Comparison of ENCODE assay signal across 16 mouse cellular contexts in the genomic region with DNA sequence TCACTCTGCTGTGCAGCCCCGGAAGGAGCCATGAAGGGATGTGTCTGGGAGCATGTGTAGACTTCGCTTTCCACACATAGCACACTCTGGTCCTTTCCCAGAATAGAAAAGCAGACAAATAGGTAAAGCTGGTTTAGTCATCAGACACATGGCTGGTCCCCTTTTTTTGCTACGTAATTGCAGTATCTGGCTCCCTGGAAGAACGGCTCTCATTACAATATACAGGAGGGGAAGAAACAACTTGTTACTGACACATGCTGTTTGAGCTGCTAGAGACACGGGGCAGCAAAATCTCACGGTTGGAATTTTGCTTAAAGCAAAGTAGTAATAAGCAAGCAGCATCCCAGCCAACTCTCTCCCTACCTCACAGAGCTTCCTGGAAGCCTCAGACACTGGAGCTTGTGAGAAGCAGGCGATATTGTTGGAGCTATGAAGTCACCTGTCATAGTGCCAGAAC.
DNase-seq lines count a peak whose midpoint lies in the region; ATAC-seq lines count a peak whose summit lies in the region.
"Had no signal": no experiment of that assay in that cellular context is flagged by ENCODE, and none has a peak within 500 bp of the region (broad histone marks: within the 10 kb centered on the region; RNA-seq: fewer than 3 reads in every experiment).

No protein-coding gene starts in this region.

- peak; percentile 13 to 57 for DNase-seq in frontal cortex, adult 2 months (ENCODE audit: extremely low spot score in 1 of 2, low spot score in 1 of 2)
- no peak for DNase-seq in frontal cortex, postnatal 10 days (ENCODE audit: low spot score in 2 of 2)
- peak; percentile 34 to 75 for DNase-seq in left cerebral cortex, postnatal 14 days (ENCODE audit: low spot score in 2 of 2)
- DNase-seq in left cerebral cortex, adult 11 months (ENCODE audit: low spot score), result no peak
- no peak for DNase-seq in ovary, postnatal 36 days (ENCODE audit: low spot score)
- DNase-seq in adrenal gland, postnatal 14 days, result no peak
- DNase-seq: adrenal gland, postnatal 25 days; cerebellum, adult 2 months; gastrocnemius, adult 2 months; kidney, adult 2 months; liver; liver, postnatal 0 days; lung, postnatal 36 days had no signal

- H3K4me2 ChIP-seq in embryonic facial prominence, embryonic 13.5 days, result no peak overlapping the region
- no peak overlapping the region for H3K4me2 ChIP-seq in limb, embryonic 15.5 days
- H3K4me2 ChIP-seq: forebrain, embryonic 12.5 days had no signal

- no peak overlapping the region for H3K4me3 ChIP-seq in embryonic facial prominence, embryonic 13.5 days
- no peak overlapping the region for H3K4me3 ChIP-seq in limb, embryonic 15.5 days
- H3K4me3 ChIP-seq: forebrain, embryonic 12.5 days; gastrocnemius, adult 2 months had no signal

- peaks cover 16% of the 10 kb centered on the region for H3K4me1 ChIP-seq in embryonic facial prominence, embryonic 13.5 days
- H3K4me1 ChIP-seq in limb, embryonic 15.5 days, result peaks cover 16% of the 10 kb centered on the region

- WGBS in embryonic facial prominence, embryonic 13.5 days, result 52% methylated on average over 7 of the region's 7 CpGs
- 32% methylated on average over 7 of the region's 7 CpGs for WGBS in limb, embryonic 15.5 days

- H3K27ac ChIP-seq in embryonic facial prominence, embryonic 13.5 days, result peak overlapping the region; percentile 69; the same call in 1 of the 2 replicates
- peak overlapping the region; percentile 79 for H3K27ac ChIP-seq in limb, embryonic 15.5 days
- H3K27ac ChIP-seq: forebrain, embryonic 12.5 days; gastrocnemius, adult 2 months had no signal

- intact Hi-C loops in left cerebral cortex, postnatal 14 days (cut with DNase I), result no loop called here

- no peaks in the 10 kb centered on the region for H3K9me3 ChIP-seq in embryonic facial prominence, embryonic 13.5 days
- H3K9me3 ChIP-seq in limb, embryonic 15.5 days, result no peaks in the 10 kb centered on the region

- H3K9ac ChIP-seq in embryonic facial prominence, embryonic 13.5 days, result no peak overlapping the region
- H3K9ac ChIP-seq in limb, embryonic 15.5 days, result no peak overlapping the region
- H3K9ac ChIP-seq: forebrain, embryonic 12.5 days; liver, postnatal 0 days had no signal

- no peaks in the 10 kb centered on the region for H3K27me3 ChIP-seq in embryonic facial prominence, embryonic 13.5 days
- H3K27me3 ChIP-seq in limb, embryonic 15.5 days, result no peaks in the 10 kb centered on the region
- H3K27me3 ChIP-seq: forebrain, embryonic 12.5 days had no signal

- no peaks in the 10 kb centered on the region for H3K36me3 ChIP-seq in embryonic facial prominence, embryonic 13.5 days
- no peaks in the 10 kb centered on the region for H3K36me3 ChIP-seq in limb, embryonic 15.5 days
- H3K36me3 ChIP-seq: forebrain, embryonic 12.5 days had no signal

- no peak for ATAC-seq in embryonic facial prominence, embryonic 13.5 days (ENCODE audit: insufficient number of reproducible peaks, insufficient read depth, low FRiP score, low TSS enrichment, low read depth)
- peak; percentile 70 for ATAC-seq in limb, embryonic 15.5 days (ENCODE audit: insufficient number of reproducible peaks, low FRiP score, low TSS enrichment, low read depth)
- ATAC-seq: liver, postnatal 0 days had no signal

Comparison
In these comparisons a context has a peak if more than half of its experiments do, and no peak if none do; other contexts are left out.
1. DNase-seq: peak in frontal cortex, adult 2 months (2 of 2) and left cerebral cortex, postnatal 14 days (2 of 2); none in frontal cortex, postnatal 10 days (0 of 2), left cerebral cortex, adult 11 months (single experiment), ovary, postnatal 36 days (single experiment) and adrenal gland, postnatal 14 days (single experiment).